Mouse (Mus musculus): ENCODE measurements around the gene Xlr4c. TPM values are rescaled to one million over a fixed set of nuclear protein-coding genes. Genes with fewer than 3 reads are reported as not detected.
"Not testable (repeated sequence)": the region's sequence is repeated elsewhere in the genome, so short reads cannot be mapped to it uniquely, and the experiment has no call there.

The Xlr4c gene
- 0.81 and 1.4 TPM in 2 replicates for polyA plus RNA-seq (2012; rRNA removed)

DNA sequence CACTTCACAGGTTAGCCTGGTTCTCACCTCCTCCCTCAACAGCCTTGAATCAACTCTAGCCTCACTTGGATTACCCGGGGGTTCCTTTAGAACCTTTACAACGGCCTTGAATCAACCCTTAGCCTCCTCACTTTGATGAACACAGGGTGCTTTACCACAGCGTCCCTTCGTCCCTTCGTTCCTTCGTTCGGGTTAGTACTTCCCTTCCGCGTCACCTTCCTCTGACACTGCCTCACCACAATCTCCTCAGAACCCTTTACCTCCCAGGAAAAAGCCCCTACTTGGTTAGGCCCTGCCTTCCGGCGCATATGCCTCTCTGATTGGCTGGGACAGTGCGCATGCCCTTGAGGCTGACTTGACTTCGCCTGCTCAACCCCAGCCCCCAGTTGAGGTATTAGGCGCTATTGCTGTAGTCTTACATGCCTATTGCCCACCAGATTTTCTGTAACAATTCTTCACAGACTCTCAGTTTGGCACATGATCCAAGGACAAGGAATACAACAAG, at the start of gene Xlr4c:
Gene Xlr4c (minus strand): TSS at position 310 of the 505 bp plus-strand sequence.
- not testable (repeated sequence) for DNase-seq (ENCODE audit: low read depth)

DNA sequence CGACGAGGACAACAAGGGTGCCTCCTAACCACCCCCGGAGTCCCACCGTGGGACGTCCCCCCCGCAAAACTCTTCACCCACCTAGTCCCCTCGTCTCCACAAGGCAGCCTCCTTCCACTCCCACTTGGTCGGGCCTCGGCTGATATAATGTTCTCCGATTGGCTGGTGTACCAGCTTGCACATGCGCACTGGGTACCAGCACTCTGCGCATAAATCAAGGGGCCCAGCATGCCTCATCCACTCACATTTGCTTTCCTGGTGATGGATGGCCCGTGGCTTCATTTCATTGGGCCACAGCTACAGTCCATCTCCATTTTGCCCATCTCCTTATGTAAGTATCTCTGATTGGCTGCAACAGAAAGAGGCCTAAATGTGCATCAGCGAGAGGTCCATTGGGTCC, 22.3 kb upstream of the Xlr4c start, which contains the start of gene Xlr3c:
Gene Xlr3c (minus strand): TSS at position 121 of the 400 bp plus-strand sequence.
- not testable (repeated sequence) for DNase-seq (ENCODE audit: low read depth)

DNA sequence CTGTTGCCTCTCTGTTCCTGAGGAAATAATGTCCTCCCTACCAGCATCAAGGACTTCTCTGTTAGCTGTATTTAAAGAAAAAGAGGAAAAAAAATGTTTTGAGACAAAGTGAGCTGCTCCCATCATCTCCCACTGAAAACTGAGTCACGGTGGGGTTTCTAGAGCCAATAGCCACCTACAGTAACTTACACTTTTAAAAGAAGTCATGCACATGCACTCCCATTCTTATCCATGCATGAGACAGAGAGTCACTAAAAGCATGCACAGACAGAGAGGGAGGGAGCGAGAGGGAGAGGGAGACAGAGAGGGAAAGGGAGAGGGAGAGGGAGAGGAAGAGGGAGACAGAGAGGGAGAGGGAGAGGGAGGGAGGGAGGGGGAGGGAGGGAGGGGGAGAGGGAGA, 19.5 kb upstream of the Xlr4c start:
- not testable (repeated sequence) for DNase-seq (ENCODE audit: low read depth)

DNA sequence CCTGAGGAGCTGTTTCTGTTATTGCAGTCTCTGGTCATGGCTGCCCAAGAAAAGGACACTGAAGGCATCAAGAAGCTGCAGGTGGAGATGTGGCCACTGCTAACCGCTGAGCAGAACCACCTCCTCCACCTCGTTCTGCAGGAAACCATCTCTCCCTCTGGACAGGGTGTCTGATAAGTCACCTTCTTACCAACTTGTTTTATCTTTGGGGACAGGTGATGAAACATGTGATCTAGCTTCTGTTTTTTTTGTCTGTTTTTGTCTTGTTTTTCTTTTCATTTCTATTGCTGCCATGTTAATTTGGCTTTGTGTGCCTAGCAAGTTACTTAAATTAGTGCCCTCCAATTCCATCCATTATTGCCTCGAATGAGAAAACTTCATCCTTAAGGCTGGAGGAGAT, 13.6 kb downstream of the Xlr4c start:
- DNase-seq (ENCODE audit: low read depth): no peak

DNA sequence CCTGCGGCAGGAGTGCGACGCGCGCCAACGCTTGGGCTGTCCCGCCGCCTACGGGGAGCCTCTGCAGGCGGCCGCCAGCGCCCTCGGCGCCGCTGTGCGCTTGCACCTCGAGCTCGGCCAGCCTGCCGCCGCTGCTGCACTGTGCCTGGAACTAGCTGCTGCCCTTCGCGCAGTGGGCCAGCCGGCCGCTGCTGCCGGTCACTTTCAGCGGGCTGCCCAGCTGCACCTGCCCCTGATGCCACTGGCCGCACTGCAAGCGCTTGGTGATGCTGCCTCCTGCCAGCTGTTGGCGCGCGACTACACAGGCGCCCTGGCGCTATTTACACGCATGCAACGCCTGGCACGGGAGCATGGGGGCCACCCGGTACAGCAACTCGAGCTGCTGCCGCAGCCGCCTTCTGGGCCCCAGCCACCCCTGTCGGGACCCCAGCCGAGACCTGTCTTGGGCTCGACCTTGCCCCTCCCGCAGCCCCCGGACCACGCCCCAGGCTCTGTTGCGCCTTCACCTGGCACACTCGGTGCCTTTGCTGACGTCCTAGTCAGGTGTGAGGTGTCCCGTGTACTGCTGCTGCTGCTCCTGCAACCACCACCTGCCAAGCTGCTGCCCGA, 14.2 kb downstream of the Xlr4c start:
- DNase-seq (ENCODE audit: low read depth): no peak

DNA sequence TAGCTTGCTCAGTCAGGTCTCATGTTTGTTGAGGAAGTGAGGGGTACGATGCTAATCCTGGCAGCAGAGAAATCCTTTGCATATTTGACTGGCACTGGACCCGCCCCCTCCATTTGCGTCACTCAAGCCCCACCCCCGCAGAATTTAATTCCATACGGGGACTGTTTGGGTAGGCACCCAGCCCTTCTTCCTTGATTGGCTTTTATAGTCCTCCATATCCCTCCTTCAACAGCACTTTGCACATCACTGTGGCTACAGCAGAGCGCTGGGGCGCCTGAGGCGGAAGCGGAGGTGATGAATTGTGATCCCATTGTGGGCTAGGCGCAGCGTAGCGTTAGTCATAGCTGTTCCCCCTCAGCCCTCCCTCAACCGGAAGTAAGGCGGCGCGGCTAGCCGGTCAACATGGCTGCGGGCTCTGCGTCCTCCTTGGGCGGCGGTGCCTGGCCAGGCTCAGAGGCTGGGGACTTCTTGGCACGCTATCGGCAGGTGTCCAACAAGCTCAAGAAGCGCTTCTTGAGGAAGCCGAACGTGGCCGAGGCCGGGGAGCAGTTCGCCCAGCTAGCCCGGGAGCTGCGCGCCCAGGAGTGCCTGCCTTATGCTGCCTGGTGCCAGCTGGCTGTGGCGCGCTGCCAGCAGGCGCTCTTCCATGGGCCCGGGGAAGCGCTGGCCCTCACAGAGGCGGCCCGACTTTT, 14.9 kb downstream of the Xlr4c start, which contains the start of gene F8a:
Gene F8a (plus strand): TSS at position 378 of the 692 bp plus-strand sequence.
- no peak for DNase-seq (ENCODE audit: low read depth)

DNA sequence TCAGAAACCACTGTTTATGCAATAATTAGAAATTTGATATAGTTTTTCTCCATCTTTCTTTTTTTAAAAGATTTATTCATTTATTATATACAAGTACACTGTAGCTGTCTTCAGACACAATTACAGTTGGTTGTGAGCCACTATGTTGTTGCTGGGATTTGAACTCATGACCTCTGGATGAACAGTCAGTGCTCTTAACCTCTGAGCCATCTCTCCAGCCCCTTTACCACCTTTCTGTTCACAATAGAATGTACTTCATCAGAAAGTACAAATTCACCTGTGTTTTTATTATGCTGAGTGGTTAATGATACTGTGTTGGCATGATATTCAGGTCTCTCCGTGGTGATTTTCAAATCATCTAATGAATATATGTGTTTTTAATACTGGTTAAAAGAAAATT, 17.6 kb downstream of the Xlr4c start:
- DNase-seq (ENCODE audit: low read depth): no peak

DNA sequence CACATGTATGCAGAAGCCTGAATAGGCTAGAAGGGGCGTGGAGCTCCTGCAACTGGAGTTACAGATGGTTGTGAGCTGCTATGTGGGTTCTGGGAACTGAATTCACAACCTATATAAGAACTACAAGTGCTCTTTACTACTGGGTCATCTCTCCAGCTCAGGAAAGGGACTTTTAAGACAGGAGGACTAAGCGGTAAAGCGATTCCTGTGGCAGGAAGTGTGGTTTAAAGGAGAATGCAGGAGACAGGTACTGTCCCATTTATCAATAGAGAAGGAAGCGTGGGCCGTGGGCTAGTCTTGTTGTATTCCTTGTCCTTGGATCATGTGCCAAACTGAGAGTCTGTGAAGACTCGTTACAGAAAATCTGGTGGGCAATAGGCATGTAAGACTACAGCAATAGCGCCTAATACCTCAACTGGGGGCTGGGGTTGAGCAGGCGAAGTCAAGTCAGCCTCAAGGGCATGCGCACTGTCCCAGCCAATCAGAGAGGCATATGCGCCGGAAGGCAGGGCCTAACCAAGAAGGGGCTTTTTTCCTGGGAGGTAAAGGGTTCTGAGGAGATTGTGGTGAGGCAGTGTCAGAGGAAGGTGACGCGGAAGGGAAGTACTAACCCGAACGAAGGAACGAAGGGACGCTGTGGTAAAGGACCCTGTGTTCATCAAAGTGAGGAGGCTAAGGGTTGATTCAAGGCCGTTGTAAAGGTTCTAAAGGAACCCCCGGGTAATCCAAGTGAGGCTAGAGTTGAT, 28.9 kb downstream of the Xlr4c start, which contains the start of gene Xlr4b:
Gene Xlr4b (plus strand): TSS at position 515 of the 746 bp plus-strand sequence.
- DNase-seq (ENCODE audit: low read depth): not testable (repeated sequence)

DNA sequence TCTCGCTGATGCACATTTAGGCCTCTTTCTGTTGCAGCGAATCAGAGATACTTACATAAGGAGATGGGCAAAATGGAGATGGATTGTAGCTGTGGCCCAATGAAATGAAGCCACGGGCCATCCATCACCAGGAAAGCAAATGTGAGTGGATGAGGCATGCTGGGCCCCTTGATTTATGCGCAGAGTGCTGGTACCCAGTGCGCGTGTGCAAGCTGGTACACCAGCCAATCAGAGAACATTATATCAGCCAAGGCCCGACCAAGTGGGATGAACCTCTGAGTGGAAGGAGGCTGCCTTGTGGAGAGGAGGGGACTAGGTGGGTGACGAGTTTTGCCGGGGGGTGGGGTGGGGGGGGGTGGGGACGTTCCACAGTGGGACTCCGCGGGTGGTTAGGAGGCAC, 51.0 kb downstream of the Xlr4c start, which contains the start of gene Xlr3b:
Gene Xlr3b (plus strand): TSS at position 274 of the 400 bp plus-strand sequence.
- DNase-seq (ENCODE audit: low read depth): not testable (repeated sequence)

Other genes starting within 250 kb of the Xlr4c start
- gene Pnma5, start 206.0 kb downstream of the Xlr4c start, polyA plus RNA-seq (2012; rRNA removed): not detected in 2 replicates
- 0.03 TPM in 1 of 2 replicates, not detected in the other for gene Pnma3, start 178.3 kb downstream of the Xlr4c start, polyA plus RNA-seq (2012; rRNA removed)
- 2.1 and 4.6 TPM in 2 replicates for gene Xlr4a, start 160.7 kb downstream of the Xlr4c start, polyA plus RNA-seq (2012; rRNA removed)
- 1.7 and 2.3 TPM in 2 replicates for gene Xlr3a, start 146.0 kb downstream of the Xlr4c start, polyA plus RNA-seq (2012; rRNA removed)
- 1.00 and 1.9 TPM in 2 replicates for gene Gm14685, start 126.1 kb downstream of the Xlr4c start, polyA plus RNA-seq (2012; rRNA removed)
- gene Xlr5b, start 94.3 kb downstream of the Xlr4c start, polyA plus RNA-seq (2012; rRNA removed): not detected in 2 replicates
- gene DXBay18, start 93.7 kb downstream of the Xlr4c start, polyA plus RNA-seq (2012; rRNA removed): 0.35 and 0.55 TPM in 2 replicates
- not detected in 2 replicates for gene Spin2d, start 66.1 kb downstream of the Xlr4c start, polyA plus RNA-seq (2012; rRNA removed)
- 1.2 and 1.4 TPM in 2 replicates for gene Xlr3b, start 50.9 kb downstream of the Xlr4c start, polyA plus RNA-seq (2012; rRNA removed)
- 0.63 and 1.0 TPM in 2 replicates for gene Xlr4b, start 28.8 kb downstream of the Xlr4c start, polyA plus RNA-seq (2012; rRNA removed)
- 7.2 and 12.1 TPM in 2 replicates for gene F8a, start 14.8 kb downstream of the Xlr4c start, polyA plus RNA-seq (2012; rRNA removed)
- 0.18 and 0.31 TPM in 2 replicates for gene Xlr3c, start 22.3 kb upstream of the Xlr4c start, polyA plus RNA-seq (2012; rRNA removed)
- gene Xlr5a, start 49.8 kb upstream of the Xlr4c start, polyA plus RNA-seq (2012; rRNA removed): not detected in 2 replicates
- gene Xlr5c, start 49.8 kb upstream of the Xlr4c start, polyA plus RNA-seq (2012; rRNA removed): not detected in 2 replicates
- gene Gm45015, start 93.7 kb upstream of the Xlr4c start, polyA plus RNA-seq (2012; rRNA removed): not detected in 2 replicates
- 20.4 and 22.8 TPM in 2 replicates for gene Zfp275, start 99.5 kb upstream of the Xlr4c start, polyA plus RNA-seq (2012; rRNA removed)
- 0.08 and 0.14 TPM in 2 replicates for gene Gm18336, start 155.6 kb upstream of the Xlr4c start, polyA plus RNA-seq (2012; rRNA removed)
- gene Zfp92, start 168.0 kb upstream of the Xlr4c start, polyA plus RNA-seq (2012; rRNA removed): 0.09 and 0.12 TPM in 2 replicates
- gene Trex2, start 192.2 kb upstream of the Xlr4c start, polyA plus RNA-seq (2012; rRNA removed): 3.7 and 5.0 TPM in 2 replicates
- gene Haus7, start 215.9 kb upstream of the Xlr4c start, polyA plus RNA-seq (2012; rRNA removed): 16.0 and 22.5 TPM in 2 replicates
- gene Bgn, start 240.5 kb upstream of the Xlr4c start, polyA plus RNA-seq (2012; rRNA removed): 230 and 333 TPM in 2 replicates

All from gonadal fat pad, adult 2 months (tissue).